Mouse (Mus musculus) thymus, adult 2 months (tissue): ENCODE results near the gene Pole3. TPM values are rescaled to one million over a fixed set of nuclear protein-coding genes. Genes with fewer than 3 reads are reported as not detected.

Experiments used
- DNase-seq: peaks from one replicate; pipeline ENCODE4 v3.0.0; 2021
- H3K27ac ChIP-seq: fragments of 200-500 bp; 2 replicates; pipeline ENCODE4 v1.5.1; 2012; ENCODE audit warnings: low read length, control low read depth; ENCODE audit not compliant: control insufficient read depth, insufficient read depth
- H3K27me3 ChIP-seq: fragments of 200-500 bp; 2 replicates; pipeline ENCODE4 v1.6.1; 2012; ENCODE audit warnings: mild to moderate bottlenecking, low read length, moderate library complexity, mixed read lengths; ENCODE audit not compliant: control insufficient read depth, insufficient read depth
- H3K36me3 ChIP-seq: fragments of 200-500 bp; 2 replicates; pipeline ENCODE4 v1.6.1; 2012; ENCODE audit warnings: mild to moderate bottlenecking, low read length, moderate library complexity; ENCODE audit not compliant: control insufficient read depth, insufficient read depth
- H3K4me1 ChIP-seq: fragments of 200-500 bp; replicated peaks from 2 replicates; pipeline ENCODE4 v1.6.1; 2012; ENCODE audit warnings: low read length; ENCODE audit not compliant: control insufficient read depth, insufficient read depth
- H3K4me3 ChIP-seq: fragments of 200-500 bp; 2 replicates; pipeline ENCODE4 v1.5.1; 2012; ENCODE audit warnings: mild to moderate bottlenecking, low read length, control low read depth, moderate library complexity; ENCODE audit not compliant: control insufficient read depth, insufficient read depth
- CTCF ChIP-seq: fragments of 200-500 bp; IDR thresholded peaks from 2 replicates; pipeline ENCODE4 v1.5.1; 2012; ENCODE audit warnings: mild to moderate bottlenecking, control low read depth, low read length, moderate library complexity, borderline replicate concordance; ENCODE audit not compliant: control insufficient read depth, poor library complexity, insufficient read depth; ENCODE audit errors: extremely low read depth
- POLR2A ChIP-seq: fragments of 200-500 bp; IDR thresholded peaks from 2 replicates; pipeline ENCODE4 v1.6.1; 2012; ENCODE audit warnings: mild to moderate bottlenecking, low read length, control low read depth, moderate library complexity; ENCODE audit not compliant: control insufficient read depth, poor library complexity, insufficient read depth; ENCODE audit errors: extremely low read depth
- WGBS: fragments of 180-500 bp; shearing (Covaris S2); methylation state at CpG from one replicate; pipeline ENCODE4 v1.1.7; 2018; 5-methylcytosine and 5-hydroxymethylcytosine counted together
- polyA plus RNA-seq: library from polyadenylated mRNA; depleted of rRNA; stranded (reverse); fragments of >200 nt; gene quantifications from 2 replicates; pipeline ENCODE4 v1.2.3, GENCODE M21; 2012

Gene Pole3
- polyA plus RNA-seq, 1 experiment: 20.9 TPM

- Histone ChIP-seq H3K4me3 (no peak overlapping the region), H3K36me3 (no peaks in the 10 kb centered on the region), H3K27me3 (no peaks in the 10 kb centered on the region), H3K4me1 (peaks cover 7% of the 10 kb centered on the region), H3K27ac (no peak overlapping the region)
- no peak for DNase-seq
- TF ChIP-seq CTCF (no peak), POLR2A (no peak)
- WGBS: 92% methylated on average over 1 of the region's 1 CpGs
These were observed 8.3 kb downstream of the Pole3 start for GRCm38 (mm10) chr4:62516579-62516978.

GRCm38 (mm10) chr4:62516079-62516478 lies 8.8 kb downstream of the Pole3 start:
- Histone ChIP-seq H3K27me3 (no peaks in the 10 kb centered on the region), H3K4me1 (peaks cover 7% of the 10 kb centered on the region), H3K27ac (no peak overlapping the region), H3K36me3 (no peaks in the 10 kb centered on the region), H3K4me3 (no peak overlapping the region)
- no peak for DNase-seq
- TF ChIP-seq CTCF (no peak), POLR2A (no peak)
- 92% methylated on average over 2 of the region's 2 CpGs for whole genome bisulfite sequencing

GRCm38 (mm10) chr4:62515490-62515889 lies 9.4 kb downstream of the Pole3 start:
- no peaks in the 10 kb centered on the region for H3K36me3 ChIP-seq
- no peak overlapping the region for H3K4me3 ChIP-seq
- no peak overlapping the region for H3K27ac ChIP-seq
- H3K27me3 ChIP-seq: no peaks in the 10 kb centered on the region
- 56% methylated on average over 3 of the region's 3 CpGs for WGBS
- peaks cover 7% of the 10 kb centered on the region for H3K4me1 ChIP-seq
- TF ChIP-seq POLR2A (no peak), CTCF (no peak)
- DNase-seq: no peak

GRCm38 (mm10) chr4:62514995-62515394 lies 9.9 kb downstream of the Pole3 start:
- no peak overlapping the region for H3K4me3 ChIP-seq
- no peak for DNase-seq
- TF ChIP-seq POLR2A: no peak
- TF ChIP-seq CTCF: no peak
- peaks cover 7% of the 10 kb centered on the region for H3K4me1 ChIP-seq
- H3K27ac ChIP-seq: no peak overlapping the region
- no peaks in the 10 kb centered on the region for H3K27me3 ChIP-seq
- no peaks in the 10 kb centered on the region for H3K36me3 ChIP-seq
- WGBS: 89% methylated on average over 7 of the region's 7 CpGs

GRCm38 (mm10) chr4:62513998-62514506 lies 10.8 kb downstream of the Pole3 start:
- Histone ChIP-seq H3K36me3 (no peaks in the 10 kb centered on the region), H3K27ac (no peak overlapping the region), H3K4me3 (no peak overlapping the region), H3K4me1 (peaks cover 7% of the 10 kb centered on the region), H3K27me3 (no peaks in the 10 kb centered on the region)
- TF ChIP-seq CTCF (no peak), POLR2A (no peak)
- DNase-seq: no peak
- WGBS: 80% methylated on average over 11 of the region's 11 CpGs

GRCm38 (mm10) chr4:62509946-62510345 lies 14.9 kb downstream of the Pole3 start:
- Histone ChIP-seq H3K27me3 (no peaks in the 10 kb centered on the region), H3K27ac (no peak overlapping the region), H3K36me3 (no peaks in the 10 kb centered on the region), H3K4me3 (no peak overlapping the region), H3K4me1 (no peaks in the 10 kb centered on the region)
- DNase-seq: no peak
- 94% methylated on average over 11 of the region's 11 CpGs for WGBS
- TF ChIP-seq POLR2A (no peak), CTCF (no peak)

GRCm38 (mm10) chr4:62508839-62509238 lies 16.0 kb downstream of the Pole3 start:
- Histone ChIP-seq H3K36me3 (no peaks in the 10 kb centered on the region), H3K27me3 (no peaks in the 10 kb centered on the region), H3K27ac (no peak overlapping the region), H3K4me1 (no peaks in the 10 kb centered on the region), H3K4me3 (no peak overlapping the region)
- no peak for TF ChIP-seq POLR2A
- no peak for TF ChIP-seq CTCF
- no peak for DNase-seq
- 87% methylated on average over 5 of the region's 5 CpGs for WGBS
